In genomic region chr9:69856621-69857020, GRCm38 (mm10) we compare ENCODE assay signal across 11 mouse cellular contexts.
A peak's percentile ranks its signal among the peaks of the same experiment; 100 is the strongest.
DNase-seq lines count a peak whose midpoint lies in the region; ATAC-seq lines count a peak whose summit lies in the region.
"Had no signal": no experiment of that assay in that cellular context is flagged by ENCODE, and none has a peak within 500 bp of the region (broad histone marks: within the 10 kb centered on the region; RNA-seq: fewer than 3 reads in every experiment).

No protein-coding gene starts in this region.

- DNase-seq in heart, postnatal 4 days: peak; percentile 39
- no peak for DNase-seq in heart, adult 9 months (ENCODE audit: low spot score in 2 of 2)
- DNase-seq in thymus, postnatal 25 days: peak; percentile 2
- no peak for DNase-seq in thymus, adult 18-20 months
- peak; percentile 75 for DNase-seq in hindlimb bud, embryonic 11.5 days (ENCODE audit: extremely low spot score, low read depth, low spot score)
- DNase-seq in left cerebral cortex, postnatal 36 days (ENCODE audit: low spot score in 2 of 2): no peak
- DNase-seq in left cerebral cortex, postnatal 25 days (ENCODE audit: low spot score in 2 of 2): no peak
- DNase-seq: cerebellum, adult 9-11 months; spleen, adult 18-20 months had no signal

- H3K4me2 ChIP-seq in hindbrain, embryonic 13.5 days: no peak overlapping the region
- H3K4me2 ChIP-seq: limb, embryonic 15.5 days had no signal

- H3K4me3 ChIP-seq in hindbrain, embryonic 13.5 days: no peak overlapping the region
- H3K4me3 ChIP-seq: limb, embryonic 15.5 days had no signal

- intact Hi-C loops in left cerebral cortex, postnatal 36 days (cut with DNase I): no loop called here
- intact Hi-C loops in left cerebral cortex, postnatal 25 days (cut with DNase I): no loop called here

- no peak for ATAC-seq in hindbrain, embryonic 13.5 days (ENCODE audit: low FRiP score)

- no peak overlapping the region for H3K9ac ChIP-seq in hindbrain, embryonic 13.5 days
- H3K9ac ChIP-seq: limb, embryonic 15.5 days had no signal

- H3K4me1 ChIP-seq in hindbrain, embryonic 13.5 days (replicated peaks): peaks cover 9% of the 10 kb centered on the region
- H3K4me1 ChIP-seq: limb, embryonic 15.5 days had no signal

- no peaks in the 10 kb centered on the region for H3K9me3 ChIP-seq in hindbrain, embryonic 13.5 days
- H3K9me3 ChIP-seq: limb, embryonic 15.5 days had no signal

- no peak overlapping the region for H3K27ac ChIP-seq in hindbrain, embryonic 13.5 days
- H3K27ac ChIP-seq: limb, embryonic 15.5 days had no signal

- 0 out of 2 replicates have a peak, but pooled peaks cover 2% of the 10 kb centered on the region for H3K27me3 ChIP-seq in hindbrain, embryonic 13.5 days
- H3K27me3 ChIP-seq: limb, embryonic 15.5 days had no signal

- WGBS in hindbrain, embryonic 13.5 days: 89% methylated on average over 7 of the region's 7 CpGs

- H3K36me3 ChIP-seq in hindbrain, embryonic 13.5 days: no peaks in the 10 kb centered on the region
- H3K36me3 ChIP-seq: limb, embryonic 15.5 days had no signal

Comparison
In these comparisons a context has a peak if more than half of its experiments do, and no peak if none do; other contexts are left out.
1. DNase-seq: peak in heart, postnatal 4 days (single experiment), thymus, postnatal 25 days (single experiment) and hindlimb bud, embryonic 11.5 days (single experiment); none in heart, adult 9 months (0 of 2), thymus, adult 18-20 months (0 of 2), left cerebral cortex, postnatal 36 days (0 of 2) and left cerebral cortex, postnatal 25 days (0 of 2).